Mouse (Mus musculus) neural tube, embryonic 11.5 days (tissue): Measurements from ENCODE around the gene Mcam. TPM values are rescaled to one million over a fixed set of nuclear protein-coding genes. Genes with fewer than 3 reads are reported as not detected.

Experiments used
- polyA plus RNA-seq: library from polyadenylated mRNA; unstranded; fragments of >200 nt; fragmentation: Nextera tagmentation; extraction: Ambion mirVana; gene quantifications from 2 replicates; pipeline ENCODE4 v1.2.1, GENCODE M21; 2014

The Mcam gene
- polyA plus RNA-seq, 1 experiment from 2014 or later, result 15.0 TPM

Other genes starting within 250 kb of the Mcam start
- not detected in 2 replicates for gene Thy1, start 91.1 kb upstream of the Mcam start, polyA plus RNA-seq
- gene Usp2, start 67.4 kb upstream of the Mcam start, polyA plus RNA-seq, result 10.5 and 11.7 TPM in 2 replicates
- gene Mfrp, start 32.7 kb upstream of the Mcam start, polyA plus RNA-seq, result 0.15 and 0.21 TPM in 2 replicates
- gene C1qtnf5, start 27.2 kb upstream of the Mcam start, polyA plus RNA-seq, result 0.27 and 0.31 TPM in 2 replicates
- 0.20 and 0.95 TPM in 2 replicates for gene Gm49380, start 21.0 kb upstream of the Mcam start, polyA plus RNA-seq
- 62.4 and 71.1 TPM in 2 replicates for gene Rnf26, start 21.0 kb upstream of the Mcam start, polyA plus RNA-seq
- 19.1 and 22.2 TPM in 2 replicates for gene Cbl, start 99.6 kb downstream of the Mcam start, polyA plus RNA-seq
- gene Ccdc153, start 106.2 kb downstream of the Mcam start, polyA plus RNA-seq, result not detected in 2 replicates
- gene Pdzd3, start 117.0 kb downstream of the Mcam start, polyA plus RNA-seq, result 0.11 TPM in 1 of 2 replicates, not detected in the other
- 2.4 and 3.2 TPM in 2 replicates for gene Nlrx1, start 134.1 kb downstream of the Mcam start, polyA plus RNA-seq
- gene Abcg4, start 154.1 kb downstream of the Mcam start, polyA plus RNA-seq, result 4.5 and 5.0 TPM in 2 replicates
- 23.6 and 26.9 TPM in 2 replicates for gene Hinfp, start 171.2 kb downstream of the Mcam start, polyA plus RNA-seq
- gene C2cd2l, start 185.8 kb downstream of the Mcam start, polyA plus RNA-seq, result 14.9 and 17.1 TPM in 2 replicates
- 47.6 and 48.6 TPM in 2 replicates for gene Dpagt1, start 191.6 kb downstream of the Mcam start, polyA plus RNA-seq
- gene H2afx, start 200.2 kb downstream of the Mcam start, polyA plus RNA-seq, result 366 and 382 TPM in 2 replicates
- gene Hmbs, start 209.8 kb downstream of the Mcam start, polyA plus RNA-seq, result 139 and 140 TPM in 2 replicates
- gene Vps11, start 227.2 kb downstream of the Mcam start, polyA plus RNA-seq, result 29.3 and 32.9 TPM in 2 replicates
- 36.7 and 38.8 TPM in 2 replicates for gene Hyou1, start 245.0 kb downstream of the Mcam start, polyA plus RNA-seq